ENCODE assay signal across 34 mouse cellular contexts in genomic region chr7:47515050-47515449, GRCm38 (mm10). TPM values are rescaled to one million over a fixed set of nuclear protein-coding genes. Genes with fewer than 3 reads are reported as not detected.
A peak's percentile ranks its signal among the peaks of the same experiment; 100 is the strongest.
DNase-seq lines count a peak whose midpoint lies in the region; ATAC-seq and TF ChIP-seq lines count a peak whose summit lies in the region.
"Had no signal": no experiment of that assay in that cellular context is flagged by ENCODE, and none has a peak within 500 bp of the region (broad histone marks: within the 10 kb centered on the region; RNA-seq: fewer than 3 reads in every experiment).

No protein-coding gene starts in this region.

- 0 out of 2 replicates have a peak, but pooled peaks have one; percentile 16 for TF ChIP-seq CTCF in liver, embryonic 14.5 days (IDR thresholded peaks at IDR 0.05; ENCODE audit: low read depth)

- H3K27ac ChIP-seq in liver, embryonic 14.5 days = no peak overlapping the region
- H3K27ac ChIP-seq: embryonic facial prominence, embryonic 13.5 days; forebrain, embryonic 12.5 days; gastrocnemius, adult 2 months; hindbrain, postnatal 0 days; kidney, embryonic 15.5 days; limb, embryonic 12.5 days; liver, embryonic 13.5 days; neural tube, embryonic 15.5 days; stomach, embryonic 15.5 days had no signal

- H3K27me3 ChIP-seq in liver, embryonic 14.5 days (ENCODE audit: control insufficient read depth, insufficient read depth, low read length) = no peaks in the 10 kb centered on the region
- H3K27me3 ChIP-seq: embryonic facial prominence, embryonic 13.5 days; forebrain, embryonic 12.5 days; heart, embryonic 12.5 days; kidney, embryonic 15.5 days; limb, embryonic 12.5 days; liver, embryonic 13.5 days; neural tube, embryonic 15.5 days; stomach, embryonic 15.5 days had no signal

- no peak overlapping the region for H3K4me3 ChIP-seq in liver, embryonic 14.5 days (ENCODE audit: insufficient read depth in 1 of 2, low read depth in 2 of 2, low read length in 2 of 2)
- H3K4me3 ChIP-seq: embryonic facial prominence, embryonic 13.5 days; erythroblast, embryonic 14.5 days; forebrain, embryonic 12.5 days; gastrocnemius, adult 2 months; heart, embryonic 12.5 days; kidney, embryonic 15.5 days; limb, embryonic 12.5 days; liver, embryonic 13.5 days; neural tube, embryonic 15.5 days; stomach, embryonic 15.5 days had no signal

- H3K9me3 ChIP-seq in liver, embryonic 14.5 days (ENCODE audit: control insufficient read depth, low read length) = no peaks in the 10 kb centered on the region
- H3K9me3 ChIP-seq: liver, embryonic 13.5 days; stomach, embryonic 15.5 days had no signal

- WGBS in liver, embryonic 14.5 days (ENCODE audit: insufficient replicate concordance) = 32% methylated on average over 2 of the region's 2 CpGs

- no peaks in the 10 kb centered on the region for H3K36me3 ChIP-seq in liver, embryonic 14.5 days (replicated peaks; ENCODE audit: control insufficient read depth, insufficient read depth, low read depth)
- H3K36me3 ChIP-seq: embryonic facial prominence, embryonic 13.5 days; forebrain, embryonic 12.5 days; heart, embryonic 12.5 days; kidney, embryonic 15.5 days; limb, embryonic 12.5 days; liver, embryonic 13.5 days; neural tube, embryonic 15.5 days; stomach, embryonic 15.5 days had no signal

- no peak for DNase-seq in liver, embryonic 14.5 days (ENCODE audit: low read depth in 3 of 3, low spot score in 3 of 3)
- no peak for DNase-seq in liver
- peak; percentile 43 for DNase-seq in ES-CJ7 (ENCODE audit: low read depth, low spot score)
- no peak for DNase-seq in layer of hippocampus, adult 8-10 months (ENCODE audit: low spot score in 2 of 2)
- no peak for DNase-seq in embryo, embryonic 9.5 days (ENCODE audit: extremely low spot score)
- DNase-seq in adrenal gland, postnatal 36 days = no peak
- DNase-seq: adrenal gland, postnatal 10 days; cerebellum, adult 11-12 months; cerebellum, postnatal 10 days; gastrocnemius, adult 2 months; heart, postnatal 10 days; kidney, adult 11 months; kidney, postnatal 36 days; liver, embryonic 13.5 days; lung, postnatal 4 days; thymus, postnatal 4 days had no signal

- no peak overlapping the region for H3K9ac ChIP-seq in liver, embryonic 14.5 days (replicated peaks)
- H3K9ac ChIP-seq: embryonic facial prominence, embryonic 13.5 days; forebrain, embryonic 12.5 days; heart, embryonic 12.5 days; kidney, embryonic 15.5 days; limb, embryonic 12.5 days; liver, embryonic 13.5 days; neural tube, embryonic 15.5 days; stomach, embryonic 15.5 days had no signal

- ATAC-seq in liver, embryonic 14.5 days (ENCODE audit: insufficient read depth) = no peak
- ATAC-seq in common myeloid progenitor, adult 5-6 weeks (replicated peaks; ENCODE audit: low read depth, poor library complexity, severe bottlenecking) = peak; percentile 94
- peak; percentile 74 for ATAC-seq in megakaryocyte-erythroid progenitor cell, adult 5-6 weeks (replicated peaks; ENCODE audit: low FRiP score, low TSS enrichment, poor library complexity, severe bottlenecking)
- ATAC-seq: CD4-positive, CD25-positive, alpha-beta regulatory T cell, adult 4 months; hindbrain, postnatal 0 days had no signal

- no peak overlapping the region for H3K4me2 ChIP-seq in liver, embryonic 14.5 days (ENCODE audit: low read depth)
- H3K4me2 ChIP-seq: embryonic facial prominence, embryonic 13.5 days; forebrain, embryonic 12.5 days; heart, embryonic 12.5 days; kidney, embryonic 15.5 days; limb, embryonic 12.5 days; liver, embryonic 13.5 days; midbrain, embryonic 11.5 days; neural tube, embryonic 15.5 days; stomach, embryonic 15.5 days had no signal

- no peaks in the 10 kb centered on the region for H3K4me1 ChIP-seq in liver, embryonic 14.5 days (replicated peaks; ENCODE audit: control insufficient read depth in 2 of 2, insufficient read depth in 2 of 2, low read length in 1 of 2)
- H3K4me1 ChIP-seq: embryonic facial prominence, embryonic 13.5 days; forebrain, embryonic 12.5 days; heart, embryonic 12.5 days; kidney, embryonic 15.5 days; limb, embryonic 12.5 days; liver, embryonic 13.5 days; neural tube, embryonic 15.5 days; stomach, embryonic 15.5 days had no signal

- TF ChIP-seq EP300 in liver, embryonic 14.5 days (IDR thresholded peaks at IDR 0.05; ENCODE audit: low read depth) = no peak

RNA-seq across cellular contexts. Expression of gene Mrgpra2b, which starts 13.6 kb away (rescaled TPM):
- polyA plus RNA-seq in liver, embryonic 14.5 days (2012; rRNA removed) = 0.64 and 0.71 TPM in 2 replicates
- polyA plus RNA-seq in liver, embryonic 14.5 days (2014; fragmentation: Nextera tagmentation; extraction: Ambion mirVana) = 0.83 and 0.90 TPM in 2 replicates
- 4.6 and 5.8 TPM in 2 replicates for total RNA-seq in common myeloid progenitor, adult 5-6 weeks (2017)
- total RNA-seq in megakaryocyte-erythroid progenitor cell, adult 5-6 weeks (2014; fragmentation: Nextera tagmentation) = 2.9 TPM in 1 of 2 replicates, not detected in the other
- total RNA-seq in megakaryocyte-erythroid progenitor cell, adult 5-6 weeks (2017) = 0.80 and 1.4 TPM in 2 replicates
- total RNA-seq in layer of hippocampus, adult 8-10 months (2022) = not detected
- not detected for total RNA-seq in adrenal gland, postnatal 36 days (2021)
- total RNA-seq: ES-E14; gastrocnemius, adult 2 months; heart, postnatal 10 days; hindbrain, postnatal 0 days; left cerebral cortex, postnatal 14 days had no signal
- polyA plus RNA-seq: CD4-positive, CD25-positive, alpha-beta regulatory T cell, adult 4 months; embryonic facial prominence, embryonic 13.5 days; erythroblast, embryonic 14.5 days; forebrain, embryonic 12.5 days; gonadal fat pad, adult 2 months; heart, embryonic 12.5 days; hindbrain, embryonic 11.5 days; hindbrain, postnatal 0 days; kidney, embryonic 15.5 days; limb, embryonic 12.5 days; lung, embryonic 16.5 days; neural tube, embryonic 15.5 days had no signal
